Mouse (Mus musculus): ENCODE data around the gene E130116L18Rik.

DNA sequence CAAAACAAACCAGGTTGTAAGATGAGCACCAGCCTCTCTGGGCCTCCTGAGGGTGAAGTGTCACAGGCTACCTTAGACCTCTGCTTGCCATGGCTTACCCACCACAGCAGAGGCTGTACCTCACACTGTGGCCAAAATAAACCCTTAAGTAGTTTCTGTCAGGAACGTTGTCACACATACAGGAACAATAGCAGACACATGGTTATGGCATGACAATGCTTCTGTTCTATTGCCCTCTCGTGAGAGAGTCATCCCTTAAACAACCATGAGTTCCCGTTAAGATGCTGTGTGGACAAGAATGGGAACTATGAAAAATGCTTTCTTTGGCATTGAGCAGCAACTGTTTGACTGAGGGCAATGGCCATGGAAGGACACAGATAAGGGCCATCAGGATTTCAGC, 1.3 kb downstream of the E130116L18Rik start, which contains the start of gene Galnt11:
- TF ChIP-seq CTCF (IDR thresholded peaks at IDR 0.05; ENCODE audit: low read depth) = no peak
- no peak for TF ChIP-seq EP300 (IDR thresholded peaks at IDR 0.05; ENCODE audit: low read depth)

Data from heart, postnatal 0 days (tissue).